In genomic region chr12:76177000-76177863, GRCm38 (mm10) we compare ENCODE assay signal across 9 mouse cellular contexts. TPM values are rescaled to one million over a fixed set of nuclear protein-coding genes. Genes with fewer than 3 reads are reported as not detected.
DNase-seq lines count a peak whose midpoint lies in the region; ATAC-seq lines count a peak whose summit lies in the region.
"Had no signal": no experiment of that assay in that cellular context is flagged by ENCODE, and none has a peak within 500 bp of the region (broad histone marks: within the 10 kb centered on the region; RNA-seq: fewer than 3 reads in every experiment).

Gene Esr2, minus strand, starts transcription at chr12:76177259.

- no peaks in the 10 kb centered on the region for H3K4me1 ChIP-seq in embryonic facial prominence, embryonic 11.5 days (ENCODE audit: control insufficient read depth, insufficient read depth, low read length)
- peaks cover 2% of the 10 kb centered on the region; the same call in 1 of the 2 replicates for H3K4me1 ChIP-seq in hindbrain, embryonic 11.5 days (replicated peaks; ENCODE audit: control insufficient read depth, insufficient read depth, low read length)
- peaks cover 9% of the 10 kb centered on the region for H3K4me1 ChIP-seq in liver, embryonic 15.5 days (replicated peaks)

- peak within 1 kb of the TSS; percentile 88 for H3K4me2 ChIP-seq in embryonic facial prominence, embryonic 11.5 days (ENCODE audit: low read depth, low read length)
- peak within 1 kb of the TSS; percentile 94 for H3K4me2 ChIP-seq in hindbrain, embryonic 11.5 days (replicated peaks; ENCODE audit: low read depth, low read length)
- peak within 1 kb of the TSS; percentile 66 for H3K4me2 ChIP-seq in liver, embryonic 15.5 days

- peak within 1 kb of the TSS; percentile 29 for H3K9ac ChIP-seq in embryonic facial prominence, embryonic 11.5 days (replicated peaks; ENCODE audit: low read length)
- peak within 1 kb of the TSS; percentile 44 for H3K9ac ChIP-seq in hindbrain, embryonic 11.5 days (ENCODE audit: low read depth, low read length)
- no peak within 1 kb of the TSS for H3K9ac ChIP-seq in liver, embryonic 15.5 days

- peak; percentile 73 for ATAC-seq in embryonic facial prominence, embryonic 11.5 days (replicated peaks; ENCODE audit: insufficient number of reproducible peaks, low FRiP score, low TSS enrichment, low read depth)
- peak; percentile 60; the same call in 1 of the 2 replicates for ATAC-seq in hindbrain, embryonic 11.5 days (ENCODE audit: low FRiP score)
- ATAC-seq in liver, embryonic 15.5 days (ENCODE audit: insufficient read depth): no peak
- ATAC-seq: Patski had no signal

- H3K4me3 ChIP-seq in embryonic facial prominence, embryonic 11.5 days (ENCODE audit: low read depth, low read length): peak within 1 kb of the TSS; percentile 38
- peak within 1 kb of the TSS; percentile 43 for H3K4me3 ChIP-seq in hindbrain, embryonic 11.5 days (ENCODE audit: low read depth, low read length)
- H3K4me3 ChIP-seq in liver, embryonic 15.5 days (replicated peaks): peak within 1 kb of the TSS; percentile 34

- no peaks in the 10 kb centered on the region for H3K9me3 ChIP-seq in embryonic facial prominence, embryonic 11.5 days (replicated peaks; ENCODE audit: control insufficient read depth, low read length)
- no peaks in the 10 kb centered on the region for H3K9me3 ChIP-seq in hindbrain, embryonic 11.5 days (ENCODE audit: control insufficient read depth, low read length)
- H3K9me3 ChIP-seq in liver, embryonic 15.5 days (replicated peaks): no peaks in the 10 kb centered on the region

- H3K36me3 ChIP-seq in embryonic facial prominence, embryonic 11.5 days (replicated peaks; ENCODE audit: control insufficient read depth, insufficient read depth, low read depth, low read length): no peaks in the 10 kb centered on the region
- no peaks in the 10 kb centered on the region for H3K36me3 ChIP-seq in hindbrain, embryonic 11.5 days (ENCODE audit: control insufficient read depth, insufficient read depth, low read length)
- no peaks in the 10 kb centered on the region for H3K36me3 ChIP-seq in liver, embryonic 15.5 days (replicated peaks)

- peak; percentile 87 for DNase-seq in heart, adult 11 months
- no peak for DNase-seq in heart, adult 8-10 months (ENCODE audit: low spot score)
- DNase-seq in NIH3T3 (ENCODE audit: low read depth): peak; percentile 24
- DNase-seq in embryonic facial prominence, embryonic 11.5 days (ENCODE audit: low spot score): peak; percentile 69
- peak; percentile 64 for DNase-seq in hindbrain, embryonic 11.5 days (ENCODE audit: low spot score)
- DNase-seq in naive thymus-derived CD4-positive, alpha-beta T cell, adult 2 months (ENCODE audit: low read depth): peak; percentile 52
- DNase-seq in layer of hippocampus, adult 8-10 months (ENCODE audit: low spot score in 2 of 2): no peak

- H3K27ac ChIP-seq in embryonic facial prominence, embryonic 11.5 days (replicated peaks; ENCODE audit: low read depth, low read length): no peak within 1 kb of the TSS
- no peak within 1 kb of the TSS for H3K27ac ChIP-seq in hindbrain, embryonic 11.5 days (ENCODE audit: low read depth, low read length)
- no peak within 1 kb of the TSS for H3K27ac ChIP-seq in liver, embryonic 15.5 days (replicated peaks)

- no peaks in the 10 kb centered on the region for H3K27me3 ChIP-seq in embryonic facial prominence, embryonic 11.5 days (ENCODE audit: control insufficient read depth, insufficient read depth, low read length)
- H3K27me3 ChIP-seq in hindbrain, embryonic 11.5 days (ENCODE audit: control insufficient read depth, insufficient read depth, low read length): peaks cover 9% of the 10 kb centered on the region
- peaks cover 47% of the 10 kb centered on the region for H3K27me3 ChIP-seq in liver, embryonic 15.5 days

- WGBS in embryonic facial prominence, embryonic 11.5 days: under 1% methylated on average over 39 of the region's 39 CpGs
- WGBS in hindbrain, embryonic 11.5 days: 1% methylated on average over 39 of the region's 39 CpGs
- 1% methylated on average over 39 of the region's 39 CpGs for WGBS in liver, embryonic 15.5 days (ENCODE audit: insufficient replicate concordance)

RNA-seq across cellular contexts. Expression of gene Esr2, which starts in this region (rescaled TPM):
- total RNA-seq in heart, adult 8-10 months (2022): not detected
- polyA plus RNA-seq in embryonic facial prominence, embryonic 11.5 days (2014; fragmentation: Nextera tagmentation; extraction: Ambion mirVana): 0.47 and 0.62 TPM in 2 replicates
- 0.17 and 0.26 TPM in 2 replicates for polyA plus RNA-seq in hindbrain, embryonic 11.5 days (2014; fragmentation: Nextera tagmentation; extraction: Ambion mirVana)
- 0.02 TPM in 1 of 2 replicates, not detected in the other for polyA plus RNA-seq in liver, embryonic 15.5 days (2015; fragmentation: Nextera tagmentation; extraction: Ambion mirVana)
- under 1 TPM; 0.31 to 0.57 (median 0.42) TPM for total RNA-seq in layer of hippocampus, adult 8-10 months (2022)
- polyA plus RNA-seq: Patski had no signal

Comparison
In these comparisons a context has a peak if more than half of its experiments do, and no peak if none do; other contexts are left out.
1. DNase-seq: peak in heart, adult 11 months (single experiment), NIH3T3 (single experiment) and naive thymus-derived CD4-positive, alpha-beta T cell, adult 2 months (single experiment); none in heart, adult 8-10 months (single experiment) and layer of hippocampus, adult 8-10 months (0 of 2).
2. Peak in DNase-seq, ATAC-seq, H3K4me3 ChIP-seq, H3K9ac ChIP-seq and H3K4me2 ChIP-seq in embryonic facial prominence, embryonic 11.5 days; RNA of the gene not detected or under 1 TPM.
3. Peak in DNase-seq, ATAC-seq, H3K4me3 ChIP-seq, H3K9ac ChIP-seq and H3K4me2 ChIP-seq in hindbrain, embryonic 11.5 days; RNA of the gene not detected or under 1 TPM.
4. Peak in every context shown above with its lines, with median percentiles within 50 percentile points of each other: H3K4me2 ChIP-seq and H3K4me3 ChIP-seq.